Mouse (Mus musculus) ES-Bruce4 (cell line): ENCODE data around the gene Cubn.

Experiments
- CTCF ChIP-seq: IDR thresholded peaks from one replicate; pipeline ENCODE4 v1.8.1; 2011; ENCODE audit warnings: low read depth, low read length
- POLR2A ChIP-seq: IDR thresholded peaks from one replicate; pipeline ENCODE4 v1.8.1; 2011; ENCODE audit warnings: low read length; ENCODE audit not compliant: insufficient read depth

DNA sequence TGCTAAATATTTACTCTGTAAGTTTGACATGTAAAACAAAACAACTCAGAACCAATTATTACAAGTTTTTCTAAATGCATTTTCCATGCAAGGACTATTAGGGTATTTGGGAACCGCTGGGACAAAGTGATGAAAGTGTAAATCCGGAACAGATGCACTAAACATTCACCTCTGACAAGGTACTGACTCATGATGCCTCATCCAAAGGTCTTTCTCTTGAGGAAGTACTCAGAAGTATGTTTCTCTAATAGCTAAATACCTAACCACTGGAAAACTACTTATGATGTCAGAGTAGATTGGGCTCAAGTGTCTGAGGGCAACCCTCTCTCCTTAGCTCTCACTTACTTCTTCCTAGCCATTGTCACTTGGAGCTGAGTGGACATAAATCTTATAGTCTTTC lies 10.9 kb downstream of the Cubn start:
- TF ChIP-seq CTCF, result no peak
- no peak for TF ChIP-seq POLR2A
